Mouse (Mus musculus) NIH3T3 (cell line): Measurements from ENCODE around the gene Bin2.
A peak's percentile ranks its signal among the peaks of the same experiment; 100 is the strongest.

Experiments used
- DNase-seq: peaks from one replicate; pipeline ENCODE4 v3.0.0-alpha.2; 2012; ENCODE audit warnings: low read depth

Gene Bin2

GRCm38 (mm10) chr15:100669337-100669736 lies at the start of gene Bin2:
TSS of gene Bin2 (minus strand) at chr15:100669553.
- DNase-seq, result no peak

- peak; percentile 25 for DNase-seq
These were observed 49.2 kb upstream of the Bin2 start for GRCm38 (mm10) chr15:100718572-100718971.

- DNase-seq, result no peak
These were observed 48.6 kb upstream of the Bin2 start for GRCm38 (mm10) chr15:100717933-100718332.

- no peak for DNase-seq
These were observed 46.1 kb upstream of the Bin2 start for GRCm38 (mm10) chr15:100715399-100715993.

GRCm38 (mm10) chr15:100714470-100714869 lies 45.1 kb upstream of the Bin2 start:
- no peak for DNase-seq

GRCm38 (mm10) chr15:100710838-100711237 lies 41.5 kb upstream of the Bin2 start:
- DNase-seq, result no peak

- DNase-seq, result no peak
These were observed 39.2 kb upstream of the Bin2 start for GRCm38 (mm10) chr15:100708433-100709078.

GRCm38 (mm10) chr15:100706226-100706625 lies 36.9 kb upstream of the Bin2 start:
- no peak for DNase-seq

GRCm38 (mm10) chr15:100705376-100705775 lies 36.0 kb upstream of the Bin2 start:
- DNase-seq, result no peak

- DNase-seq, result no peak
These were observed 34.6 kb upstream of the Bin2 start for GRCm38 (mm10) chr15:100703913-100704312.

- DNase-seq, result no peak
These were observed 32.5 kb upstream of the Bin2 start for GRCm38 (mm10) chr15:100701856-100702255.

GRCm38 (mm10) chr15:100701108-100701507 lies 31.8 kb upstream of the Bin2 start:
- no peak for DNase-seq

GRCm38 (mm10) chr15:100700424-100700823 lies 31.1 kb upstream of the Bin2 start:
- no peak for DNase-seq

- DNase-seq, result peak; percentile 18
These were observed 30.0 kb upstream of the Bin2 start for GRCm38 (mm10) chr15:100699386-100699785.

GRCm38 (mm10) chr15:100698078-100698477 lies 28.7 kb upstream of the Bin2 start:
- no peak for DNase-seq

- DNase-seq, result no peak
These were observed 25.1 kb upstream of the Bin2 start for GRCm38 (mm10) chr15:100694406-100694805.

- DNase-seq, result no peak
These were observed 22.6 kb upstream of the Bin2 start for GRCm38 (mm10) chr15:100691990-100692389.

GRCm38 (mm10) chr15:100687430-100687971 lies 18.1 kb upstream of the Bin2 start, which contains the start of gene Cela1:
TSS of gene Cela1 (minus strand) at chr15:100687921.
- peak; percentile 86 for DNase-seq

- DNase-seq, result peak; percentile 88
These were observed 17.6 kb upstream of the Bin2 start for GRCm38 (mm10) chr15:100686989-100687388.

GRCm38 (mm10) chr15:100686434-100686833 lies 17.1 kb upstream of the Bin2 start:
- DNase-seq, result peak; percentile 37

- no peak for DNase-seq
These were observed 16.5 kb upstream of the Bin2 start for GRCm38 (mm10) chr15:100685849-100686248.

GRCm38 (mm10) chr15:100685255-100685654 lies 15.9 kb upstream of the Bin2 start:
- no peak for DNase-seq

GRCm38 (mm10) chr15:100684450-100684849 lies 15.1 kb upstream of the Bin2 start:
- no peak for DNase-seq
